Mouse (Mus musculus) heart, postnatal 0 days (tissue): ENCODE data around the gene Cyp2d11. TPM values are rescaled to one million over a fixed set of nuclear protein-coding genes. Genes with fewer than 3 reads are reported as not detected.

Source experiments
- ATAC-seq: fragments of 200-750 bp; cut with Nextera tagmentation; 2 replicates; pipeline ENCODE4 v1.8.0; 2017; ENCODE audit warnings: low read depth, moderate number of reproducible peaks, moderate library complexity; ENCODE audit not compliant: insufficient read depth
- DNase-seq: peaks from one replicate; pipeline ENCODE4 v3.0.0-alpha.2; 2016; ENCODE audit warnings: low spot score
- H3K27ac ChIP-seq: fragments of 300-500 bp; sonication (generic); 2 replicates; pipeline ENCODE4 v1.5.1; 2014; ENCODE audit warnings: low read depth, mild to moderate bottlenecking
- H3K27me3 ChIP-seq: fragments of 300-500 bp; sonication (generic); 2 replicates; pipeline ENCODE4 v1.6.1; 2014; ENCODE audit warnings: low read length, mixed read lengths; ENCODE audit not compliant: control insufficient read depth, insufficient read depth
- H3K36me3 ChIP-seq: fragments of 300-500 bp; sonication (generic); replicated peaks from 2 replicates; pipeline ENCODE4 v1.6.1; 2014; ENCODE audit warnings: low read length, mixed read lengths; ENCODE audit not compliant: control insufficient read depth, insufficient read depth
- H3K4me1 ChIP-seq: fragments of 300-500 bp; sonication (generic); 2 replicates; pipeline ENCODE4 v1.6.1; 2014; ENCODE audit warnings: antibody characterized with exemption; ENCODE audit not compliant: control insufficient read depth, insufficient read depth
- H3K4me2 ChIP-seq: fragments of 300-500 bp; sonication (generic); 2 replicates; pipeline ENCODE4 v1.6.1; 2014; ENCODE audit warnings: low read depth, mild to moderate bottlenecking, low read length, moderate library complexity
- H3K4me3 ChIP-seq: fragments of 300-500 bp; sonication (generic); 2 replicates; pipeline ENCODE4 v1.5.1; 2014; ENCODE audit warnings: low read depth, low read length
- H3K9ac ChIP-seq: fragments of 300-500 bp; sonication (generic); replicated peaks from 2 replicates; pipeline ENCODE4 v1.6.1; 2014; ENCODE audit warnings: low read depth, low read length, mixed read lengths
- H3K9me3 ChIP-seq: fragments of 300-500 bp; sonication (generic); replicated peaks from 2 replicates; pipeline ENCODE4 v1.6.1; 2016; ENCODE audit warnings: low read length; ENCODE audit not compliant: control insufficient read depth
- CTCF ChIP-seq: IDR thresholded peaks from 2 replicates; pipeline ENCODE4 v1.5.1; 2016; ENCODE audit warnings: antibody characterized with exemption, control low read depth, low read depth
- EP300 ChIP-seq: IDR thresholded peaks from 2 replicates; pipeline ENCODE4 v1.6.1; 2016; ENCODE audit warnings: antibody characterized with exemption, low read depth
- WGBS: fragments of 180-500 bp; shearing (Covaris S2); extraction: QIAGEN DNeasy Blood & Tissue Kit; methylation state at CpG from one replicate; pipeline ENCODE4 v1.1.7; 2014; 5-methylcytosine and 5-hydroxymethylcytosine counted together
- polyA plus RNA-seq: library from polyadenylated mRNA; unstranded; fragments of >200 nt; fragmentation: Nextera tagmentation; extraction: Ambion mirVana; gene quantifications from 2 replicates; pipeline ENCODE4 v1.2.1, GENCODE M21; 2015
- total RNA-seq: library from RNA; depleted of rRNA; stranded (reverse); fragments of >200 nt; gene quantifications from 2 replicates; pipeline ENCODE4 v1.2.3, GENCODE M21; 2014; ENCODE audit warnings: low replicate concordance

Cyp2d11 gene
- total and polyA plus RNA-seq, 2 experiments from 2014 or later: not detected

DNA sequence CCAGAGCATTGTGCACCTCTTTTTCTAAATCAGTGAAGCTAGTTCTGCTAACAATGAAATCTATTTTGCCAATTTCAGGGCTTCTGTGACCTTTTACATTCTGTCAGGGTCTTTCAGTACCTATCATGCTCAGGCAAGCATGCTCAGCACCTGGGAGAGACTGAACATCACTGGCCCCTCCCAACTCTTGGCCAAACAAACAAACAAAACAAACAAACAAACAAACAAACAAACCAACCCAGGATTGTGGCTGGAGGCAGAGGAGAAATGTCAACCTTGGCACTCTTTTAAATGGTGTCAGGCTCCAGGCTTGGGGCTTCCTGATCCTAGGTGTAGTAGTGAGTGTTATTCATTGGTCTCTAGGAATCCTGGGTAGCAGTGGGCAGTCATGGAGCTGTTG, 39.3 kb upstream of the Cyp2d11 start, which contains the start of gene Cyp2d9:
Cyp2d9 (plus strand) TSS at position 301 of the 400 bp plus-strand sequence.
- no peak within 1 kb of the TSS for H3K4me3 ChIP-seq
- H3K4me1 ChIP-seq: no peaks in the 10 kb centered on the region
- H3K27me3 ChIP-seq: no peaks in the 10 kb centered on the region
- ATAC-seq (no peak), DNase-seq (no peak)
- peaks cover 15% of the 10 kb centered on the region for H3K9me3 ChIP-seq
- no peak within 1 kb of the TSS for H3K9ac ChIP-seq
- no peak within 1 kb of the TSS for H3K4me2 ChIP-seq
- H3K27ac ChIP-seq: no peak within 1 kb of the TSS
- TF ChIP-seq EP300 (no peak), CTCF (no peak)
- H3K36me3 ChIP-seq: no peaks in the 10 kb centered on the region

DNA sequence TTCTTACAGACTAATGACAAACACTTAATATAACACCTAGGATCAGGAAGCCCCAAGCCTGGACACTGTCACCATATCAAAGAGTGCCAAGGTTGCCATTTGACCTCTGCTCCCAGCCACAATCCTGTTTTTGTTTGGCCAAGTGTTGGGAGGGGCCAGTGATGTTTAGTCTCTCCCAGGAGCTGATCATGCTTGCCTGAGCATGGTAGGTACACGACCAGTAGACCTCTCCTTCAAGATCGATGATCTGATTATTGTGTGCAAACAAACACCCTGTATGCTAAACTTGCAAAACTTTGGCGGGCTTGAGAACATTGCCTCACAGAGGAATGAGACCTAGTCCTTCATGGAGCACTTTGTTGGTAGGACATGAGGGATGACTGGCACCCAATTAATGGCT, 29.6 kb upstream of the Cyp2d11 start:
- TF ChIP-seq CTCF (no peak), EP300 (no peak)
- DNase-seq: no peak
- WGBS: 68% methylated on average over 3 of the region's 3 CpGs
- Histone ChIP-seq H3K27me3 (no peaks in the 10 kb centered on the region), H3K9me3 (peaks cover 5% of the 10 kb centered on the region; the same call in 1 of the 2 replicates), H3K4me2 (no peak overlapping the region), H3K27ac (no peak overlapping the region), H3K36me3 (no peaks in the 10 kb centered on the region), H3K9ac (no peak overlapping the region), H3K4me1 (no peaks in the 10 kb centered on the region), H3K4me3 (no peak overlapping the region)
- ATAC-seq: no peak

DNA sequence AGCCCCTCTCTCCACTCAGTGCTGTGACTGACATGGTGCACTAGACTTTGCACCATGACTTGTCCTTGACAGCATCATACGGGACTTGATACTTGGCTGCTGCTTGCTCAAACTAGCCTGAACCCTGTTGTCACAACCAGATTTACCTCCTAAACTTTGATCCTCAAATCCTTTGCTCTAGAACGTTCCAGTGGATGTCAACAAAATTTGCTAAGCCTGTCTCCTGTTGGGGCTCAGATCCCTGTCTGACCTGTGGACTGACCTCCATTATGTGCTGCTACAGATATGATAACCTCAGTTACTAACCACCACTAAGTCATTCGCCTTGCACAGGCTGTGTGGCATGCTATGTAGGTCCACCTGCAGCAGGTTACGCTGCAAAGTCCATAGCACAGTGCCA, 29.1 kb upstream of the Cyp2d11 start:
- no peak for ATAC-seq
- Histone ChIP-seq H3K4me1 (no peaks in the 10 kb centered on the region), H3K4me2 (no peak overlapping the region), H3K9ac (no peak overlapping the region), H3K27me3 (no peaks in the 10 kb centered on the region), H3K27ac (no peak overlapping the region), H3K4me3 (no peak overlapping the region), H3K9me3 (no peaks in the 10 kb centered on the region), H3K36me3 (no peaks in the 10 kb centered on the region)
- no peak for DNase-seq
- 63% methylated on average over 4 of the region's 4 CpGs for WGBS
- TF ChIP-seq EP300 (no peak), CTCF (no peak)

DNA sequence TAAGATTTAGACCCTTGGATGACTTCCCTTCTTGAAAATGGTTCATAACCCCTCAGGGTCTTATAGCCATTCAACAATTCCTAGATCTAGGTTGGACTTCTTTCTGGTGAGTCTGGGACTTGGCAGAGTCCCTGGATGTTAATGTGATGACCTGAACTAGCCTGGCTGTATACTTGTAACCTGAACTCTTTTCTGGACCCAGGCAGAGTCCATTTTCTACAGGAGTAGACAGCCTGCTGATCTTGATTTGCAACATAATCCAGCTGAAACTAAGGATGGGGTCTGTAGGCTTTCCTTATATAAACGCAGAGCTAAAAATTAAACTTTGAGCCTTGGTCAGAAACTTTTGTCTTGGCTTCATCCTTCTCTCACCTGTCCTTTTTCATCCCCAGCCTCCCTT, 24.8 kb upstream of the Cyp2d11 start:
- Histone ChIP-seq H3K27ac (no peak overlapping the region), H3K9me3 (no peaks in the 10 kb centered on the region), H3K27me3 (no peaks in the 10 kb centered on the region), H3K4me1 (no peaks in the 10 kb centered on the region), H3K4me2 (no peak overlapping the region), H3K9ac (no peak overlapping the region), H3K4me3 (no peak overlapping the region), H3K36me3 (no peaks in the 10 kb centered on the region)
- TF ChIP-seq EP300: no peak
- 60% methylated on average over 1 of the region's 1 CpGs for WGBS
- ATAC-seq (no peak), DNase-seq (no peak)

DNA sequence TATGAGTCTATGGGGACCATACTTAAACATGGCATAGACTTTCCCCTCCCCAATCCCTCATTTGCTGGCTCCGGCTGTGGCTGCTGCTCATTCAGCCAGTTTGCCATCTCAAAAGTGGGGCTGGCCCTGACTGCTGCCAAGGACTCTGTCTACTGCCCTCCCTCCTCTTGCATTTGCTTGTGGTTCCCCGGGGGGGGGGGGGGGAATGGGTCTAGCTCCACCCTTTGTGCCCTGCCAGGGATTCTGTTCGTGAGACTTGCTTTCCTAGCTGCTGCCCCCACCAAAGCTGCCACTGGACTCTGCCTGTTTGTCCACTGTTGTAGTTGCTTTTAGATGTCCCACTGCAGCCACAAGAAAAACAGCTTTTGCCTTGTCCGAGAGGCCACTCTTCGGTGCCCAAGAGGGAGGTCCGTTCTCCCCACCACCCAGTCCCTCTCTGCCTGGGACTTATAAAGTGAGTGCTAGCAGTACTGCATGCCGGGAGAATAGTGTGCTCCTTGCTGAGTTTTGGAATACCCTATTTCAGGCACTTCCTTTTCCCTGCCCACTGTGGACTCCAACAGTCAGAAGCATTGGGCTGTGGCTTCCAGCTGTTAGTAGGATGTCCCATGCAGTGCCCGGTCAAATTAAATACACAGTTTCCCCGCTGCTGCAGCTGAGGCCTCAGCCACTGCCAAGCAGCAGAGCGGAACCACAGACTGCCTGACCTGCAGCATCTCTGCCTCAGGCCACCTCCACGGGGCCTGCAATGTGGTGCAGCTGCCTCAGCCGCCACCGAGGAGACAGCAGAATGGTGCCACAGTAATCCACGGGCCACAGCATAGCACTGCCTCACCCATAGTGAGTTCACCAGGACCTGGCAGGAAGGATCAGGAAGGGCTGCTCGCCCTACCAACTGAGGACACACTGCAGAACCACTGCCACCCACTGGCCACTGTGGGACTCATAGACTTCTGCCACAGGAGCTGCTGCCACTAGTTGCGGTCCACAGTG, 23.3 kb upstream of the Cyp2d11 start:
- Histone ChIP-seq H3K4me2 (peak overlapping the region; percentile 42), H3K27ac (0 out of 2 replicates have a peak overlapping the region, but pooled peaks have one; percentile 26), H3K4me1 (no peaks in the 10 kb centered on the region), H3K4me3 (no peak overlapping the region), H3K9ac (0 out of 2 replicates have a peak overlapping the region, but pooled peaks have one; percentile 17), H3K36me3 (no peaks in the 10 kb centered on the region), H3K27me3 (no peaks in the 10 kb centered on the region), H3K9me3 (no peaks in the 10 kb centered on the region)
- peak; percentile 98 for ATAC-seq
- TF ChIP-seq EP300: no peak
- TF ChIP-seq CTCF: peak; percentile 95
- WGBS: 26% methylated on average over 15 of the region's 16 CpGs
- peak; percentile 79 for DNase-seq
